Comparison of ENCODE assay signal across 34 mouse cellular contexts in genomic region chr7:126414725-126415124, GRCm38 (mm10). TPM values are rescaled to one million over a fixed set of nuclear protein-coding genes. Genes with fewer than 3 reads are reported as not detected.
DNase-seq lines count a peak whose midpoint lies in the region; ATAC-seq and TF ChIP-seq lines count a peak whose summit lies in the region.
"Had no signal": no experiment of that assay in that cellular context is flagged by ENCODE, and none has a peak within 500 bp of the region (broad histone marks: within the 10 kb centered on the region; RNA-seq: fewer than 3 reads in every experiment).

TSS of gene Cd19 (minus strand) at chr7:126414889.

- no peaks in the 10 kb centered on the region for H3K9me3 ChIP-seq in liver, postnatal 0 days (ENCODE audit: low read length)
- H3K9me3 ChIP-seq in liver, embryonic 11.5 days (ENCODE audit: control insufficient read depth, low read length) = no peaks in the 10 kb centered on the region
- H3K9me3 ChIP-seq in CH12.LX (replicated peaks; ENCODE audit: low read length) = no peaks in the 10 kb centered on the region
- H3K9me3 ChIP-seq: embryonic facial prominence, embryonic 10.5 days; embryonic facial prominence, embryonic 15.5 days; forebrain, embryonic 13.5 days; hindbrain, embryonic 12.5 days; intestine, embryonic 15.5 days; liver, embryonic 15.5 days; midbrain, embryonic 15.5 days; stomach, embryonic 15.5 days had no signal

- peak within 1 kb of the TSS; percentile 26 for H3K9ac ChIP-seq in liver, postnatal 0 days (replicated peaks)
- no peak within 1 kb of the TSS for H3K9ac ChIP-seq in liver, embryonic 11.5 days (ENCODE audit: low read depth, low read length)
- peak within 1 kb of the TSS; percentile 90 for H3K9ac ChIP-seq in CH12.LX (ENCODE audit: insufficient read depth, low read depth)
- H3K9ac ChIP-seq: embryonic facial prominence, embryonic 15.5 days; hindbrain, embryonic 12.5 days; intestine, embryonic 15.5 days; liver, embryonic 15.5 days; midbrain, embryonic 15.5 days; stomach, embryonic 15.5 days had no signal

- ATAC-seq in liver, postnatal 0 days = no peak
- no peak for ATAC-seq in liver, embryonic 11.5 days (replicated peaks; ENCODE audit: low FRiP score)
- ATAC-seq in neutrophil, adult 5-6 weeks (ENCODE audit: extremely low read depth, insufficient number of reproducible peaks, low FRiP score, poor library complexity, severe bottlenecking) = peak; percentile 54
- ATAC-seq: forebrain, embryonic 13.5 days; hindbrain, postnatal 0 days; intestine, embryonic 15.5 days; midbrain, embryonic 15.5 days had no signal

- H3K4me2 ChIP-seq in liver, postnatal 0 days (ENCODE audit: low read depth, low read length) = peak within 1 kb of the TSS; percentile 49
- H3K4me2 ChIP-seq in liver, embryonic 11.5 days = no peak within 1 kb of the TSS
- peak within 1 kb of the TSS; percentile 80 for H3K4me2 ChIP-seq in CH12.LX (ENCODE audit: insufficient read depth, low read depth, poor library complexity, severe bottlenecking)
- H3K4me2 ChIP-seq: embryonic facial prominence, embryonic 15.5 days; forebrain, embryonic 13.5 days; heart, embryonic 11.5 days; hindbrain, embryonic 12.5 days; intestine, embryonic 15.5 days; liver, embryonic 15.5 days; midbrain, embryonic 15.5 days; stomach, embryonic 15.5 days had no signal

- TF ChIP-seq EP300 in liver, postnatal 0 days (IDR thresholded peaks at IDR 0.05; ENCODE audit: low read depth) = no peak
- TF ChIP-seq EP300 in CH12.LX (IDR thresholded peaks at IDR 0.05; ENCODE audit: low read length) = 0 out of 2 replicates have a peak, but pooled peaks have one; percentile 13

- dilution Hi-C loops in CH12.LX (cut with MboI; ENCODE audit: extremely low pct_ligation_motif_present, extremely low pct_unique_long_range_greater_than_20kb, low sequenced_read_pairs) = no loop called here

- no peaks in the 10 kb centered on the region for H3K36me3 ChIP-seq in liver, postnatal 0 days (replicated peaks; ENCODE audit: insufficient read depth, low read length)
- no peaks in the 10 kb centered on the region for H3K36me3 ChIP-seq in liver, embryonic 11.5 days (ENCODE audit: control insufficient read depth, insufficient read depth, low read length)
- H3K36me3 ChIP-seq in CH12.LX (replicated peaks in 1 of 2; ENCODE audit: control insufficient read depth in 1 of 2, insufficient read depth in 1 of 2, low read length in 1 of 2) = peaks cover 33 to 39% of the 10 kb centered on the region in 2 experiments
- H3K36me3 ChIP-seq: embryonic facial prominence, embryonic 10.5 days; embryonic facial prominence, embryonic 15.5 days; hindbrain, embryonic 12.5 days; intestine, embryonic 15.5 days; liver, embryonic 15.5 days; midbrain, embryonic 15.5 days; stomach, embryonic 15.5 days had no signal

- DNase-seq in liver, postnatal 0 days = no peak
- DNase-seq in liver, embryonic 11.5 days (ENCODE audit: low spot score) = no peak
- peak; percentile 61 for DNase-seq in CH12.LX (ENCODE audit: extremely low read depth)
- DNase-seq in spleen, postnatal 4 days (ENCODE audit: low spot score in 2 of 2) = peak; percentile 45 to 76
- no peak for DNase-seq in ovary, postnatal 36 days (ENCODE audit: low spot score)
- DNase-seq in urinary bladder, postnatal 10 days (ENCODE audit: low spot score) = no peak
- no peak for DNase-seq in lung, postnatal 36 days
- DNase-seq: adrenal gland, postnatal 36 days; cerebellum, adult 2 months; cerebellum, postnatal 25 days; gastrocnemius, postnatal 14 days; heart, postnatal 36 days; kidney, adult 8-10 months; kidney, postnatal 4 days; layer of hippocampus, adult 9-11 months; liver; right cerebral cortex, postnatal 4 days; thymus, postnatal 14 days had no signal

- peak within 1 kb of the TSS; percentile 51; the same call in 1 of the 2 replicates for H3K27ac ChIP-seq in liver, postnatal 0 days (ENCODE audit: low read depth)
- H3K27ac ChIP-seq in liver, embryonic 11.5 days (ENCODE audit: low read depth, low read length) = no peak within 1 kb of the TSS
- H3K27ac ChIP-seq in CH12.LX (ENCODE audit: insufficient read depth, low read depth) = peak within 1 kb of the TSS; percentile 100
- H3K27ac ChIP-seq: embryonic facial prominence, embryonic 15.5 days; forebrain, embryonic 13.5 days; hindbrain, embryonic 12.5 days; hindbrain, postnatal 0 days; intestine, embryonic 15.5 days; kidney, postnatal 0 days; liver, embryonic 15.5 days; midbrain, embryonic 15.5 days; stomach, embryonic 15.5 days had no signal

- peaks cover 27% of the 10 kb centered on the region for H3K79me2 ChIP-seq in CH12.LX (replicated peaks; ENCODE audit: control insufficient read depth, extremely low read depth, insufficient read depth, poor library complexity, severe bottlenecking)

- peak within 1 kb of the TSS; percentile 35 for H3K4me3 ChIP-seq in liver, postnatal 0 days (ENCODE audit: low read depth, low read length)
- H3K4me3 ChIP-seq in liver, embryonic 11.5 days (ENCODE audit: low read depth, low read length) = no peak within 1 kb of the TSS
- H3K4me3 ChIP-seq in CH12.LX (replicated peaks in 1 of 3; ENCODE audit: low read depth in 2 of 3, low read length in 2 of 3, poor library complexity in 1 of 3) = peak within 1 kb of the TSS; percentile 64 to 86 (median 77)
- H3K4me3 ChIP-seq: embryonic facial prominence, embryonic 10.5 days; embryonic facial prominence, embryonic 15.5 days; forebrain, embryonic 13.5 days; hindbrain, embryonic 12.5 days; intestine, embryonic 15.5 days; liver, embryonic 15.5 days; midbrain, embryonic 15.5 days; stomach, embryonic 15.5 days had no signal

- TF ChIP-seq POLR2A in CH12.LX (IDR thresholded peaks at IDR 0.05; ENCODE audit: low read depth, low read length) = peak; percentile 87

- H3K27me3 ChIP-seq in liver, postnatal 0 days (ENCODE audit: insufficient read depth, low read length) = no peaks in the 10 kb centered on the region
- 0 out of 2 replicates have a peak, but pooled peaks cover 3% of the 10 kb centered on the region for H3K27me3 ChIP-seq in liver, embryonic 11.5 days (replicated peaks; ENCODE audit: control insufficient read depth, insufficient read depth, low read length)
- H3K27me3 ChIP-seq in CH12.LX (replicated peaks) = no peaks in the 10 kb centered on the region
- H3K27me3 ChIP-seq: embryonic facial prominence, embryonic 15.5 days; forebrain, embryonic 13.5 days; hindbrain, embryonic 12.5 days; midbrain, embryonic 15.5 days had no signal

- in situ Hi-C loops in CH12.LX (cut with MboI; ENCODE audit: low pct_ligation_motif_present, low pct_unique_long_range_greater_than_20kb, low sequenced_read_pairs) = no loop called here

- H3K4me1 ChIP-seq in liver, postnatal 0 days (ENCODE audit: insufficient read depth) = no peaks in the 10 kb centered on the region
- no peaks in the 10 kb centered on the region for H3K4me1 ChIP-seq in liver, embryonic 11.5 days (replicated peaks; ENCODE audit: control insufficient read depth, insufficient read depth, low read length)
- H3K4me1 ChIP-seq in CH12.LX (ENCODE audit: control insufficient read depth in 1 of 2, insufficient read depth in 2 of 2) = peaks cover 36 to 73% of the 10 kb centered on the region in 2 experiments
- H3K4me1 ChIP-seq: embryonic facial prominence, embryonic 15.5 days; intestine, embryonic 15.5 days; liver, embryonic 15.5 days; midbrain, embryonic 15.5 days; stomach, embryonic 15.5 days had no signal

- TF ChIP-seq CTCF in liver, postnatal 0 days (IDR thresholded peaks at IDR 0.05; ENCODE audit: low read depth) = no peak
- TF ChIP-seq CTCF in CH12.LX (conservative IDR thresholded peaks at IDR 0.05 in 1 of 2, IDR thresholded peaks at IDR 0.05 in 1 of 2; ENCODE audit: low read depth in 2 of 2, low read length in 2 of 2) = no peak

- no peak; the same call in 1 of the 2 replicates for TF ChIP-seq RAD21 in CH12.LX (IDR thresholded peaks at IDR 0.05; ENCODE audit: low read depth, low read length)

- WGBS in liver, postnatal 0 days (ENCODE audit: insufficient replicate concordance) = 78% methylated on average over 6 of the region's 6 CpGs
- WGBS in liver, embryonic 11.5 days = 91% methylated on average over 6 of the region's 6 CpGs

TF ChIP-seq in CH12.LX, 34 proteins besides CTCF, POLR2A, EP300 and RAD21 (continues in another document):
- TF ChIP-seq CHD1 (IDR thresholded peaks at IDR 0.05; ENCODE audit: low read depth, low read length) (peak; percentile 77; the same call in 1 of the 2 replicates), MAX (IDR thresholded peaks at IDR 0.05; ENCODE audit: low read length) (0 out of 2 replicates have a peak, but pooled peaks have one; percentile 27), MXI1 (IDR thresholded peaks at IDR 0.05; ENCODE audit: low read depth, low read length) (no peak), POLR2AphosphoS2 (IDR thresholded peaks at IDR 0.05; ENCODE audit: low read depth, low read length) (no peak; the same call in 1 of the 2 replicates), UBTF (IDR thresholded peaks at IDR 0.05; ENCODE audit: low read depth, low read length) (no peak), PAX5 (IDR thresholded peaks at IDR 0.05; ENCODE audit: low read length) (no peak), RCOR1 (conservative IDR thresholded peaks at IDR 0.05; ENCODE audit: low read depth, low read length) (no peak; the same call in 1 of the 2 replicates), MAFK (IDR thresholded peaks at IDR 0.05; ENCODE audit: insufficient replicate concordance, low read length) (no peak), ZKSCAN1 (IDR thresholded peaks at IDR 0.05; ENCODE audit: borderline replicate concordance, low read depth, low read length) (no peak), SIN3A (IDR thresholded peaks at IDR 0.05; ENCODE audit: low read length) (no peak; the same call in 1 of the 2 replicates), CHD2 (IDR thresholded peaks at IDR 0.05; ENCODE audit: low read length) (no peak), JUN (IDR thresholded peaks at IDR 0.05; ENCODE audit: insufficient read depth, low read depth, low read length) (no peak), MAZ (IDR thresholded peaks at IDR 0.05; ENCODE audit: low read depth, low read length) (no peak), NELFE (IDR thresholded peaks at IDR 0.05; ENCODE audit: low read depth, low read length) (peak; percentile 77), BHLHE40 (IDR thresholded peaks at IDR 0.05; ENCODE audit: low read depth, low read length) (no peak), TCF12 (IDR thresholded peaks at IDR 0.05; ENCODE audit: low read depth, low read length) (peak; percentile 73), ZMIZ1 (IDR thresholded peaks at IDR 0.05; ENCODE audit: low read depth, low read length) (peak; percentile 22; the same call in 1 of the 2 replicates), E2F4 (IDR thresholded peaks at IDR 0.05; ENCODE audit: insufficient replicate concordance, low read depth, low read length) (no peak), JUND (conservative IDR thresholded peaks at IDR 0.05; ENCODE audit: low read depth, low read length) (no peak)

RNA-seq across cellular contexts. Expression of gene Cd19, which starts in this region (rescaled TPM):
- 8.7 and 9.1 TPM in 2 replicates for polyA plus RNA-seq in liver, postnatal 0 days (2015; fragmentation: Nextera tagmentation; extraction: Ambion mirVana)
- polyA plus RNA-seq in liver, embryonic 11.5 days (2014; fragmentation: Nextera tagmentation; extraction: Ambion mirVana) = 0.13 TPM in 1 of 2 replicates, not detected in the other
- total RNA-seq in CH12.LX (2012; rRNA removed) (132 and 143 TPM in 2 replicates), CH12.LX (2014; rRNA removed) (139 and 141 TPM in 2 replicates)
- polyA plus RNA-seq in CH12.LX (2012; ENCODE audit: insufficient read length, low read depth) = 199 and 234 TPM in 2 replicates
- total RNA-seq in neutrophil, adult 5-6 weeks (2017) = 585 and 589 TPM in 2 replicates
- total RNA-seq: granulocyte monocyte progenitor cell, adult 5-6 weeks; left cerebral cortex, postnatal 10 days had no signal
- polyA plus RNA-seq: embryonic facial prominence, embryonic 10.5 days; forebrain, embryonic 13.5 days; heart, embryonic 11.5 days; hindbrain, embryonic 12.5 days; intestine, embryonic 15.5 days; limb, embryonic 11.5 days; midbrain, embryonic 15.5 days; neural tube, embryonic 11.5 days had no signal

Comparison
In these comparisons a context has a peak if more than half of its experiments do, and no peak if none do; other contexts are left out.
1. RNA of gene Cd19 (polyA plus RNA-seq): 199 to 234 TPM in CH12.LX; 8.7 to 9.1 TPM in liver, postnatal 0 days and 0.13 TPM in liver, embryonic 11.5 days; every median in the first group is over 10 times any median in the second.
2. DNase-seq: peak in CH12.LX (single experiment) and spleen, postnatal 4 days (2 of 2); none in liver, postnatal 0 days (single experiment), liver, embryonic 11.5 days (single experiment), ovary, postnatal 36 days (single experiment), urinary bladder, postnatal 10 days (single experiment) and lung, postnatal 36 days (single experiment).